Mouse (Mus musculus): ENCODE measurements around the gene Mon2.
"Not testable (repeated sequence)": the region's sequence is repeated elsewhere in the genome, so short reads cannot be mapped to it uniquely, and the experiment has no call there.

Gene Mon2

DNA sequence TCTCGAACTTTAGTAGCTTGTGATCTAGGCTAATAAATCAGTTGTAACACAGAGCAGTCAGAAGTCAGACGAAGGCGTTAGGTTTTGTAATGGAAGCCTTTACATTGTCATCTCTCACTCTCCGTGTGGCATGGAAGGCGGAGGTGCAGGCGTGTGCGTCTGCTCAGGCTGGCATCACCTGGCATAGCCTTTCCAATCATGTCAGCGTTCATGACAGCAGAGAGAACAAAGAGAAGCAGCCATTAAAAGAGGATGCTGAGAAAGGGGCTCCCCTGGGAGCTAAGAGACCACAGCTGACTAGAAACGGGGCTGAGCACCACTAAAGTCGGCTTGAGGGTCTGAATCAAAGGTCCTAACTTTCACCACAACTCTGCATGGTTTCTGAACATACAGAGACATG is 19.8 kb downstream of the Mon2 start:
- no peak for DNase-seq

DNA sequence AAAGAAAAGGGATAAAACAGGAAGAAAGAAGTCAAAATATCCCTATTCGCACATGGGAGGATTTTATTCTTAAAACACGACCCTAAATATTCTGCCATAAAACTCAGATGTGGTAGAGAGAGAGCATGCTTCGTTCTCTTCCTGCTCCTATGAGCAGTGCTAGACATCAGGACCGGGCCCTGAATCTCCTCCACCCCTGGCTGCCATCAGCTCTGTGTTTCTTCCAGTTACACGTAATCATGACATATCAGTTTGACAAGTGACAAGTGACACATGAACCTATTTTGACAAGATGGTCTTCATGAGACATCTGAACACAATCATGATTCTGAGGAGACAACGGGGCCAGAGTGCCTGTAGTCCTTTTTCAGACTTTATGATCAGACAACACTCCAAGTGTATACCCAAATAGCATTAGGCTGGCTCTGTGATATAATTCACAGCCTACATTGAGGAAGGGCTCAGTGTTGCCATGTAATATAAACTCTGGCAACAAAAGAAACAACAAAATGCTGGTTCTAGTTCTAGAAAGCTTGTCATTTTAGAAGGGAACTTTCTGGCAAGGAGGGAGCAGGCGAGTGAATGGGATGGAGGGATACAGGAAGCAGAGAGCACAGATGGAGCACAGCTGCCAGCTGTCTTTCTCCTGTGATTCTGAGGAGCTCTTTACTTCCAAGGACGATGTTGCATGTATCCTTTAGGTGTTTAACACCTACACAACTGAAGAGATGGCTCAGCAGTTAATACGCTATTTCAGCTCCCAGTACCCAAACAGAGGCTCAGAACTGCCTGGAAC is 20.9 kb downstream of the Mon2 start:
- no peak for DNase-seq

DNA sequence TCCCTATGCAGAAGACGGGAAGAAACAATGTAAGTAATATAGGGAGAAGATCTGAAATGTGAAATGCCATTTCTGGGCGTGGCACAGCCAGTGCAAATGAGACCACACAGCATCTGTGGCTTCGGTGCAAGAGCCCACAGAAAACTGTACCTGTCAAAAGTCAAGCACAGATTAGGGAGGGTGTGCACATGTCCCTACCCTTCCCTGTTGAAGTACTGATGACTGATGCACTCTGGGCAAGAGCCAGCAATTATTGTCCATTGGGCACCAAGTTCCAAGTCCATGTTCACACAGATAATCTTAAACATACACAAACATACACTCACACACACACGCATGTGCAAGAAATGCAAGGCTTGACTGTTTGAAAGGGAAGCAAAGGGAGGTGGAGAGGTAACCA is 22.7 kb downstream of the Mon2 start:
- DNase-seq, result no peak

DNA sequence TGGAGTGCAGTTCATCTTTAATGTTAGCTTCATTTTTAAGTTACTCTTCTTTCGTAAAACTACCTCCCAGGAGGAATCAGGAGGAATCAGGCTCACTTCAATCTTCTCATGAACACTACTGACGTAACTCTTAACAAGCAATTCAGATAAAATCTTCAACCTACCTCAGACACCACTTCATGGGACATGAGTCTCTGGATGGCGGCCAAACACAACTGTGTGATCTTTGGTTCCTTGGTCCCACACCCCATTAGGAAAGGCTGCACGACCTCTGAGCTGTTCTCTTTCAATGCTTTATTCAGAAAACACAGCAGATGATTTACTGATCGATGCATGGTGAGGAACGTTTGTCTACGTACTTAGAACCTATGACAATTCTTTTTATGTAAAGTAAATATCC is 24.3 kb downstream of the Mon2 start:
- DNase-seq, result peak; percentile 46

DNA sequence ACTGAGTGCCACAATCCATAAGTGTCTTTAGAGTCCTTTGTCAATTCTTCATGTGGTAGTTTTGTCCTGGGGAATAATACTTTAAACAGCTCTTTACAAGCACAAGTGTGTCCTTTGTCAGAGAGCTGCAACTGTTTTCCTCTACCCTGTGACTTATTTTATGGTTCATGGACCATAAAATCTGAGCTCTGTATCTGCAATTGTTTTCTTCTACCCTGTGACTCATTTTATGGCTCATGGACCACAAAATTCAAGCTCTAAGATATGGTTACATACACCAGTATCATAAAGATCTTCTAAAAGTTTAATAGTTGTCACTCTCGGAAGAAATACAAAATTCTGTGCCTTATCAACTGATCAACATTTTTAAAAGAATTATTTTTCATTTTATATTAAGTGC is 27.6 kb downstream of the Mon2 start:
- DNase-seq, result no peak

DNA sequence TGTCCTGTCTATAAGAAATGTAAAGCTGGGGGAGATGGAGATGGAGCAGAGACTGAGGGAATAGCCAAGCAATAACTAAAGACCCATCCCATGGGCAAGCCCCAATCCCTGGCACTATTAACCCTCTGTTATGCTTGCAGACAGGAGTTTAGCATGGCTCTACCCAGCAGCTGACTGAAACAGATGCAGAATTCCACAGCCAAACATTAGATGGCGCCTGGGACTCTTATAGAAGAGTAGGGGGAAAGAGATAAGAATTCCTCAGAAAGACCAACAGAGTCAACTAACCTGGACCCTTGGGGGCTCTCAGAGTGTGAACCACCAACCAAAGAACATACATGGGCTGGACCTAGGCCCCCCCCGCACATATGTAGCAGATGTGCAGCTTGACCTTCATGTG is 36.4 kb downstream of the Mon2 start:
- peak; percentile 32 for DNase-seq

DNA sequence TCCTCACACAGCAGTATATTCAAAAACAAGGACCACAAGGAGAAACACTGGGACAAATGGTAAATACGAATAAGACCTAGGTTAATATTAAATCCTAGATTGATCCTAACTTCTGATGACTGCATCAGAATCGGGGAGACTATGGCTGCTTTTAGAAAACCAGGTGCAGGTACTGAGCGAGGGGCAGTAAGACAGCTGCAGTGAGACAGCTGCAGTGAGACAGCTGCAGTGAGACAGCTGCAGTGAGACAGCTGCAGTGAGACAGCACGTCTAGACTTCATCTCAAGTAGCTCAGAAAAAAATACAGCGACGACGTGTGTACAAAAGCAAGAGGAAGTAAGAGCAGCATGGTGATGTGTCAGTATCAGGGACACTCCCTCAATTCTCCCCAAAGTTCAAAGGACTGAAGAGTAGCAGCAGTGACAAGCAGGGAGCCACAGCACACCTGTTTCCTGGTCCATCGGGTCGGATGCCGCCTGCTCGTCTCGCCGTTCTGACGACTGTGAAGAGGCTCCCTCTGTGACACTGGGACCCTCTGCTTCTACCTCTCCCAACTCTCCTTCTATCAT is 44.1 kb downstream of the Mon2 start:
- DNase-seq, result no peak

DNA sequence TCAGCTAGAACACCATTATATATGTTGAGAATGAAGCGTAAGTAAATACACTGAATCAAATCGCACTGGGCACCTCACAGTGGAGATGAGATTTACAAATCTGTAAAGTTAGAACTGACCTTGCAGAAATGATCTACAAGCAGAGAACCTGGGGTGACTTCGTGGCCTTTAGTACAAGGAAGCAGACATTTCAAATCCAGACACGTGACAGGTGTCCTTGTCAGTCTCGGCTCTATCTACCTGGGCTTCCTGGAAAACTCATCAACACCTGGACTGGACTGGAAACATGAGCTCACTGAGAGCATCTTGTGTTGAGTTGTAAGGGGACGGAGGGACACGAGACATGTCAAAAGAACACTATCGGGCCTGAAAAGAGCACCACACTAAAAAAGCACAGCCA is 44.9 kb downstream of the Mon2 start:
- DNase-seq, result no peak

DNA sequence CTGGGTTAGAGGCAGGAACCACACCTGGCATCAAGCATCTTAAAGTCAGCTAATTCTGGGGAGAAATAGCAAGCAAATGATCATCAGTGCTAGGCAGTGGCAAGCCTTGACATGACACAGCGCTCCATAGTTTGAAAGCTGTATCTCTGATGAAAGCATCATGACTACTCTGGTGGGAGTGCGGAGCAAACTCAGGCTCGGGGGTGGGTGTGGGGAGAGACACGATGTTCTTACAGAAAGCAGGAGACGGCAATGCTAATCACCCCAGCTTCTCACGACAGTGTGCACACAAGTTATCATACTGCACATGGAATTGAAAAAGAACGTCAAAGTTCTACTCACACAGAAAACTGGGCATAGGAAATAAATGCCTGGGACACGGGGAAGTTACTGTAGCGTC is 45.7 kb downstream of the Mon2 start:
- DNase-seq, result no peak

DNA sequence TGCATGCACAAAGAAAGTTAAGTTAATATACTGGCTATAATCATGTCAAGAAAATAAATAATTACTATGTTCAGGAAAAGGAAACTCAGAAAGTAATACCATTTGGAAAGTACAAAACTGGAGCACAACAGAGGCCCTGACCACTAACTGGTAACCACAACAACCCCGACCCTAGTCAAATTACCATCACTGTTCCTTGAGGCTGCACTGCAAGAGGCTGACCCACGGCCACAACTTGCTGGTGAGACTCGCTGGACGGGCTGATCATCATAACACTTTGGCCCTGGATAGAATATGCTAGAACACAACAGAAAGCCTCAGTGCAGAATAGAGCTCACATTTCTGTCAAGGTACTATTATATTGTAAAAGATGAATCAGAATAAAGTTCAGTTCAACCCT is 47.4 kb downstream of the Mon2 start:
- DNase-seq, result no peak

DNA sequence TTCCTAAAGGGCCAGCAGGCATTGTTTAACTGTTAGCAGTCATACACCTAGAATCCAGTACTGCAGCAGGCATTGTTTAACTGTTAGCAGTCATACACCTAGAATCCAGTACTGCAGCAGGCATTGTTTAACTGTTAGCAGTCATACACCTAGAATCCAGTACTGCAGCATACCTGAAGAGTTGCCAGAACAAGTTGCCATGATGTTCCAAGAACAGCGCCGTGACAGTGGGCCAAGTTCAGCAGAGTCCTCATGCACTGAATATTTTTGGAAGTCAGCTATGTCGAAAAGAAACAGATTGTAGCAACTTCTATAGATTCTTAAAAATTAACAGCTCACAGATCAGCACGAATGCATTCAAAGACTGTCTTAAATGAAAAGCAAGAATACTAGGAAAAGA is 49.6 kb downstream of the Mon2 start:
- not testable (repeated sequence) for DNase-seq

DNA sequence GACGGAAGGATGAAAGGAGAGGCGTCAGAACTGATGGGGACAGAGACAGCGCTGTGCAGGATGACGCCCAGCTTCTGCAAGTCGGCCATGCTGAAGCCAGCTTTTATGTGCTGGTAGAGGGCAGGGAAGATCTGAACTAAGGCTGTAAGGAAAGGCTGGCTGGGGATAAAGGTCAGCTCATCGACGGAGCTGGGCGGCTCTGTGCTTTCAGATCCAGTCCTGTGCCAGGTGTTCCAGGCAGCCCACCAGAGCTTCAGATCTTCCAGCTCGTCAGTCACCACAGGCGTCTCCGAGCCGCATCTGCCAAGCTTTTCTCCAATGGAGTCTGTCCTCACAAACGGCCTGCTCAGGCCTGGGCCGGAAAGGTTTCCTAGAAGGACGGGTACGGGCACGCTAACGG is 62.9 kb downstream of the Mon2 start:
- peak; percentile 13 for DNase-seq

DNA sequence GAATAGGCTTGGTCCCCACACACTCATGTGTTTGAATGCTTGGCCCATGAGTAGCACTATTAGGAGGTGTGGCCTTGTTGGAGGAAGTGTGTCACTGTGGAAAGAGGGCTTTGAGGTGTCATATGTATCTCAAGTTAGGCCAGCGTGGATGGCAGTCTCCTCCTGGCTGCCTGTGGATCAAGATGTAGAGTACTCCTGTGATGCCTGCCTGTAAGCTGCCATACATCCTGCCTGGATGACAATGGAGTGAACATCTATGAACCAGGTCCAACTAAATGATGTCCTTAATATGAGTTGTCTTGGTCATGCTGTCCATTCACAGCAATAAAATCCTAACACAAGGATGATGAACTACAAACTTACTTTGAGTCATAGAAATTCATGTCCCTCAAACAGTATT is 64.9 kb downstream of the Mon2 start:
- DNase-seq, result no peak

DNA sequence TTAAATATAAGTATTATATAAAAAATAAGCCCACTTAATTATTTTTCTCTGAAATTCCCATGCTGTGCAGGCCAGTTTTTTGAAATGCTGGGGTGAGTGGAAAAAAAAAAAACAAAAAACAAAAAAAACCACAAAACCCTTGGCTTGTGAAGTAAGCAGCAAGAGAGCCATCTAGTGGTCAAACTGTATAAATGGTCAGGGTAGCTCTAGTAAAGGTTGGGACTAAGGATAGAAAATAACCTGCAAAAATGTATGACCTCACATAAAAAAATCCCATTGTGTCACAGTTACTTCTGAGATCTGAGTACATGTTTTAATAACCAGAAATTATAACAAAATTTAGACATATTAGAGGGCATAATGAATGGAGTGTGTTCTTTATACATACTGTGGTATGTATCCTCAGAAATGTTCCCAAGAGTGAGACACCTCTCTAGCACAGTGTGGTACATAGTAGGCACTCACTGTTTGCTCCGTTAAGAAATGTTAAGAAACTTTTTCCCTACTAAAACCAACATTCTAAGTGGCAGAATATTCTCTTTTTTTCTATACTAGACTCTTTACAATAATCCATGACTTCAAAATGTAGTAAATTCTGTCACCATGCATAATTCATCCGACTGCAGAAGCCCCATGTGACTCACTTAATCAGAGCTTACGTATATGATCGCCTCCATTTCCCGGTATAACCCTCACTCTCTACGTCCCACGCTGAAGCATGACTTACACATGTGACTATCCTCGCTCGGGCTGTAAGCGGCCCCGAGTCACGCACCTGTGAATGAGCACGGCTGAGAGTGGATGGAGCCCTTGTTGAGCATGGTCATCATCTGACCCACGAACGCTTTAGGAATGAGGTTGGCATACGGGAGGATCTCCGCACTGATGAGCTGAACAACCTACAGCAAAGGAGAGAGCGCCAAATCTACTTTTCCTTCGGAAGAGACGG is 70.8 kb downstream of the Mon2 start:
- DNase-seq, result no peak

DNA sequence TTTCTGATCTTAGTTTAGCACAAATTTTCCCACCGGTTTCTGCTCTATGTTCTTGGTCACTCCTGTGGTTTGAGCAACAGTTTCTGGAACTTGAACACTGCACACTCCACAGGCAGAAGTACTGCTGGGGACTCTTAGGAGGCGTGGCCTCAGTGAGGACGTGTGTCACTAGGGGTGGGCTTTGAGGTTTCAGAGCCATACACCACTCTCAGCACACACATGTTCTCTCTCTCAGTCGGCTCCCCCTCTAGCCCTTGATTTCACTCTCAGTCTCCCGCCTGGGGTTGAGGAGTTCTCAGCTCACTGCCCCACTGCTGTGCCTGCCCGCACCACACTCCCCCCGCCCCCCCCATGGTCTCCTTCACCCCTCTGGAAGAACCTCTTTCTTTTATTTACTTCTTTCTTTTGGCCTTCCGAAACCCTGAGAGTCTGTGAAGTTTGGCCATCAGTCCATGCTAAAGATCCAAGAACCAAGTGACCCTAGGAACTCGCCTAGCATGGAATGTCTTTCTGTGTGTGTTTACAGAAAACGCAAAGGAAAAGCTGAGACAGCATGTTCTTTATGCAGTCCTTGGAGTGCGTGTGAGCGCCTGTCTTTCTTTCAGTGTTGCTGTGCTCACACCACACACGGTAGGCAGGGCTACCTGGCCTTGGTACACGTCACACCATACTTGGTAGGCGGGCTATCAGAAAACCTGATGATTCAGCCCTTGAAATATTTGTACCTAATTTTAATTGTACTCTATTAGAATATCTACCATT is 71.6 kb downstream of the Mon2 start:
- peak; percentile 28 for DNase-seq

DNA sequence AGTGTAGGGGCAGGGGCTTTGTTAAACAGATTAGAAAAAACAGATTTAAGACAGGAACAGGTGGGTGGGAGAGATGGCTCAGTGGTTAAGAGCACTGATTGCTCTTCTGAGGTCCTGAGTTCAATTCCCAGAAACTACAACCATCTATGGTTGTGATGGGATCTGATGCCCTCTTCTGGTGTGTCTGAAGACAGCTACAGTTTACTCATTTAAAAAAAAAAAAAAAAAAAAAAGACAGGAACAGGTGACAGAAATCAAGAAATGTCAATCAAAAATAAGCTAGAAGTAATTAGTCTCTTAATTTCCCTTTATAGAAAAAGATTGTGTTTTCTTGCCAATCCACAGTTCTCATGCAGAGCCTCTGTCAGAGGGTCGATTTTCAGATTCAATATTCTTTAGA is 74.3 kb downstream of the Mon2 start:
- no peak for DNase-seq

DNA sequence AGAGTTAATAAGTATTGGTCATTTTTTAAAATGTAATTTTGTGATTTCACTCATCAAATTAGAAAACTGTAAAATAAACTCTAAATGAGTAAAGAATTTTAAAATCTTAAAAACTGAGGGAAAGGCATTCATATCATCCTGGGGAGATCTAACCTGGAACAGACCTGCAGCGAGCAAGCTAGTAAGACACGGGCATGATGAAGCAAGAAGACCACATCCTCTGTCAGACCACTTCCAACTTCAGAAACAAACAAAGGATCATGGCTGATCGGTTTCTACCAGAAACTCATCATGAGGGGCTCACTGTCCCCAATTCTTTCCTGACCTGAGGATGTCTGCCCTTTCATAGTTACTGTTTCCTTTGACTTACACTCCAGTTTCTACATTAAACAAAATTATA is 74.9 kb downstream of the Mon2 start:
- DNase-seq, result no peak

DNA sequence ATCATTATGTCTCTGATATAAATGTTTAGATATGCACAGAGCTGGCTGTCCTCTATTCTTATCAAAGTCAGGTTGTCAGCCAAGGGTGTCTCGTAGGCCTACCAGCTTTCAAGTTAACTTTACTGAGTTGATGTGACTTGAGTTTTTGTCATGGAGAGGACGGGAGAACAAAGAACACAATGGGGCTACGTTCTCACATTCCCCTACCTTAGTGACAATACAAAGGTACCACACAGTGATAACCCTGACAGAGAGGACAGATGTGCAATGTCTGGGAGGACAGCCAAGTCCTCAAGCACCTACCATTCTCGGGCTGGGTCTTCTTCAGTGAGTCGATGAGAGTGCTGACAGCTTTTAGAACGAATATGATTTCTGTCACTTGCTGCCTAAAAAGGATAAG is 76.9 kb downstream of the Mon2 start:
- DNase-seq, result no peak

DNA sequence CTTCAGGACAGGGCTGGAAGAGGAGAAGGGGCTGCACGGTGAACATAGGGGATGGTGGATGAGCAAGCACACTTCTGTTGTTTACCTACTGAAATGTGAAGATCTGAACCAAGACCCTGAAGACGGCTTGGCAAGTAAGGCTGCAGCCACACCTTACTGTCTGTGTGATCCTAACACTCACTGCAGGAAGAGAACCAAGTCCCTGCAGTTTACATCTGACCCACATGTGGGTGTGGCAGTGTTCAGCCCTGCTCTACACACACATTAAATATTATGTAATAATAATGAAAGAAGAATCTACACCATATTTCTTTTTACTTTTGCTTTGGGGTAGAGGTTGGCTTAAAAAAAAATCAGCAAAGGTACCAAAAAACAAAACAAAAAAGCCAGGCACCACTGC is 78.5 kb downstream of the Mon2 start:
- no peak for DNase-seq

DNA sequence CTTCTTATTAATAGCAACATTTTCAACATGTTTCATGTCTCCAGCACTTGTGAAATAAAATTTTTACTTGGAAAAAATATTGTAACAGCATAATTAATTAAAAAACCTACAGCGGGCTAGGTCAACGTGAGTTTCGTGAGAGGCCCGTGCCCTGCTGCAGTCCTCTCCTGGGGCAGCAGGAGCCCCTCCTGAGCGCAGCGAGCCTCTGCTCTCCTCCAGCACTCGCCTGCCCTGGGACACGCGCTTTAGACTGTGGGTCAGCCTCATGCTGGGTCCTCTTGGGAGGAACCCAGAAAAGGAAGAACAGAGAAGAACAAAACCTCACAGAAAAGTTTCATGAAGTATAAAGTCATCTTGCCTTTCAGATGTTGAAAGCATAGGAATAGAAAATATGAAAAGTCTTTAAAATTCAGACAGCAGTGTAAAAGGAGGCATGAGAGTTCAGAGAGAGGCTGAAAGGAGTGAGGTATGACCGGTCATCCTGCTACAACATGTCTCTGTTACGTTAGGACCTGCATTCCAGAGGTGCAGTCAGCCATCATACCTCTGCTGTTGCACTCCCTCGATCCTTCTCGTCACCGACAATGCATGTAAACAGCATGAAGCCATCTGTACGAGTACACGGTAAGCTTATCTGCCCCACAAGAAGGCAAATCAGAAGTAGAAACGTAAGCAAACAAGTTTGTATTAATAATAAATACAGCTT is 81.8 kb downstream of the Mon2 start:
- peak; percentile 38 for DNase-seq

DNA sequence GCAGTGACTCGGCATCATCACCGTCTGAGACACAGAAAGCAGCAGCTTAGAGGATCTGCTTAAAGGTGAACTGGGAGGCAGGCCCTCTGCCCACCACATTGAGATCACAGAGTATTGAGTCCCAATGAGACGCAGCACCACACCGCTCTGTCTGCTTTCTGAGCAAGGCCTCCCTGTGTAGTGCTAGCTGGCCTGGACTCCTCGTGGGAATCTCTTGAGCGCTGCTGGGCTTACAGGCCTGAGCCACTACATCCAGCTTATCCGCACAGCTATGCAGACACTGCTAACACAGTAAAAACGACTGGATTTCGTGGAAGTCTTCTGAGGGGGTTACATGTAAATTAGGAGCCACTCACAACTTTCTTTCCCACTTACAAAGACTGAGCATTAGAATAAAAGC is 84.7 kb downstream of the Mon2 start:
- DNase-seq, result no peak

DNA sequence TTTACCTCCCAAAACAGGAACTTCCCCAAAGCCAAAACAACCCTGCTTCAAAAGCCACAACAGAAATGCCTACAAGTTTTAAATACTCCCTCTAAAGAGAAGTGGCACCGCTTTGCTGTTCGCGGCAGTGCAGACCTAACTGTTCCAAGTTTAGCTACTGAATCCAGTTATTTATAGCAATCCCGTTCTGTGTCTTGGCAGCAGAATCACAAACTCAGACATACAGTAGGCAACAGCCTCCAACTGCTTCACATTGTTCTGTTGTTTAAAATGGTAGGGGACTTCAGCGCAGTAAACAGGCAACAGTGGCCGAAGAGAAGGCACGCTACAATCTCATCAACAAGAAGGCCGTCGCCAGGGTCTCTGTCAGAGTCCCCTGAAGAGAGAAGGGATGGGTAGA is 85.3 kb downstream of the Mon2 start:
- DNase-seq, result no peak

All from kidney, postnatal 10 days (tissue).